Mouse (Mus musculus) MEL (cell line): ENCODE results near the gene AA467197. TPM values are rescaled to one million over a fixed set of nuclear protein-coding genes. Genes with fewer than 3 reads are reported as not detected.

ENCODE experiments used
- DNase-seq: peaks from one replicate; pipeline ENCODE4 v3.0.0; 2011; ENCODE audit warnings: low read depth, low spot score
- H3K27ac ChIP-seq: 2 replicates; pipeline ENCODE4 v1.5.1; 2012; ENCODE audit warnings: low read depth, mild to moderate bottlenecking, control low read depth, low read length, moderate library complexity; ENCODE audit not compliant: control insufficient read depth
- H3K27me3 ChIP-seq, 2 experiments: fragments of 150-350 bp in 1 of 2; sonication (generic) in 1 of 2; 2 replicates each; pipeline ENCODE4 v1.6.1; 2012; ENCODE audit warnings: low read length in 2 of 2, mild to moderate bottlenecking in 2 of 2, improper control_type of control experiment in 1 of 2, moderate library complexity in 1 of 2; ENCODE audit not compliant: insufficient read depth in 2 of 2, control insufficient read depth in 1 of 2
- H3K36me3 ChIP-seq, 2 experiments: 2 replicates each; pipeline ENCODE4 v1.6.1; 2012 to 2014; ENCODE audit warnings: low read length in 2 of 2, improper control_type of control experiment in 1 of 2, inconsistent platforms in 1 of 2, mild to moderate bottlenecking in 1 of 2; ENCODE audit not compliant: insufficient read depth in 2 of 2, control insufficient read depth in 1 of 2
- H3K4me1 ChIP-seq, 2 experiments: fragments of 150-350 bp in 1 of 2; sonication (generic) in 1 of 2; 2 replicates each; pipeline ENCODE4 v1.6.1; 2012; ENCODE audit warnings: low read length in 2 of 2, improper control_type of control experiment in 1 of 2, mild to moderate bottlenecking in 1 of 2; ENCODE audit not compliant: insufficient read depth in 2 of 2, control insufficient read depth in 1 of 2
- H3K4me3 ChIP-seq, 2 experiments: fragments of 150-350 bp in 1 of 2; sonication (generic) in 1 of 2; 2 replicates each; pipeline ENCODE4 v1.5.1; 2012; ENCODE audit warnings: low read depth in 2 of 2, low read length in 2 of 2, mild to moderate bottlenecking in 2 of 2, moderate library complexity in 2 of 2, control low read depth in 1 of 2, improper control_type of control experiment in 1 of 2; ENCODE audit not compliant: control insufficient read depth in 1 of 2, insufficient read depth in 1 of 2
- H3K79me2 ChIP-seq: 2 replicates; pipeline ENCODE4 v1.6.1; 2012; ENCODE audit warnings: mild to moderate bottlenecking, low read length, moderate library complexity; ENCODE audit not compliant: control insufficient read depth, poor library complexity, insufficient read depth
- H3K9ac ChIP-seq: 2 replicates; pipeline ENCODE4 v1.6.1; 2012; ENCODE audit warnings: low read depth, mild to moderate bottlenecking, control low read depth, low read length, moderate library complexity; ENCODE audit not compliant: control insufficient read depth, poor library complexity, severe bottlenecking
- H3K9me3 ChIP-seq: fragments of 150-350 bp; sonication (generic); replicated peaks from 2 replicates; pipeline ENCODE4 v1.6.1; 2012; ENCODE audit warnings: mild to moderate bottlenecking, low read length, improper control_type of control experiment, moderate library complexity; ENCODE audit not compliant: insufficient read depth
- BHLHE40 ChIP-seq: IDR thresholded peaks from 2 replicates; pipeline ENCODE4 v1.6.1; 2012; ENCODE audit warnings: low read depth, mild to moderate bottlenecking, inconsistent platforms, low read length, improper control_type of control experiment, borderline replicate concordance
- EP300 ChIP-seq, 2 experiments: IDR thresholded peaks; 2 replicates each; pipeline ENCODE4 v1.6.1; 2011; ENCODE audit warnings: improper control_type of control experiment in 2 of 2, low read length in 2 of 2, low read depth in 1 of 2, mild to moderate bottlenecking in 1 of 2
- GABPA ChIP-seq: IDR thresholded peaks from 2 replicates; pipeline ENCODE4 v1.6.1; 2012; ENCODE audit warnings: low read depth, mild to moderate bottlenecking, inconsistent platforms, low read length, improper control_type of control experiment, moderate library complexity
- GATA1 ChIP-seq: IDR thresholded peaks from 2 replicates; pipeline ENCODE4 v1.6.1; 2011; ENCODE audit warnings: low read depth, low read length, improper control_type of control experiment
- JUND ChIP-seq: IDR thresholded peaks from 2 replicates; pipeline ENCODE4 v1.6.1; 2011; ENCODE audit warnings: low read depth, mild to moderate bottlenecking, improper control_type of control experiment, low read length
- KAT2A ChIP-seq: conservative IDR thresholded peaks from 2 replicates; pipeline ENCODE4 v1.6.1; 2012; ENCODE audit warnings: low read depth, low read length, improper control_type of control experiment, inconsistent platforms
- MYB ChIP-seq: IDR thresholded peaks from 2 replicates; pipeline ENCODE4 v1.6.1; 2011; ENCODE audit warnings: mild to moderate bottlenecking, low read depth, low read length, improper control_type of control experiment
- NELFE ChIP-seq: IDR thresholded peaks from 2 replicates; pipeline ENCODE4 v1.6.1; 2011; ENCODE audit warnings: low read depth, low read length, improper control_type of control experiment
- POLR2A ChIP-seq, 2 experiments: IDR thresholded peaks; 2 replicates each; pipeline ENCODE4 v1.6.1; 2011 to 2012; ENCODE audit warnings: low read length in 2 of 2, mild to moderate bottlenecking in 2 of 2, control low read depth in 1 of 2, improper control_type of control experiment in 1 of 2, low read depth in 1 of 2, moderate library complexity in 1 of 2; ENCODE audit not compliant: control insufficient read depth in 1 of 2, insufficient read depth in 1 of 2, poor library complexity in 1 of 2
- POLR2AphosphoS5 ChIP-seq: IDR thresholded peaks from 2 replicates; pipeline ENCODE4 v1.6.1; 2012; ENCODE audit warnings: low read depth, borderline replicate concordance, mild to moderate bottlenecking, inconsistent platforms, low read length, moderate library complexity, mixed read lengths
- RCOR1 ChIP-seq: IDR thresholded peaks from 2 replicates; pipeline ENCODE4 v1.6.1; 2012; ENCODE audit warnings: low read depth, mild to moderate bottlenecking, inconsistent platforms, low read length, improper control_type of control experiment
- SMC3 ChIP-seq: IDR thresholded peaks from 2 replicates; pipeline ENCODE4 v1.6.1; 2011; ENCODE audit warnings: low read depth, low read length, improper control_type of control experiment
- TAL1 ChIP-seq: IDR thresholded peaks from 2 replicates; pipeline ENCODE4 v1.6.1; 2012; ENCODE audit warnings: mild to moderate bottlenecking, inconsistent platforms, low read length, moderate library complexity, mixed read lengths
- UBTF ChIP-seq: IDR thresholded peaks from 2 replicates; pipeline ENCODE4 v1.6.1; 2012; ENCODE audit warnings: low read depth, mild to moderate bottlenecking, inconsistent platforms, low read length, improper control_type of control experiment, moderate library complexity, borderline replicate concordance; ENCODE audit not compliant: insufficient read depth
- ZKSCAN1 ChIP-seq: IDR thresholded peaks from 2 replicates; pipeline ENCODE4 v1.6.1; 2012; ENCODE audit warnings: low read depth, mild to moderate bottlenecking, inconsistent platforms, low read length, improper control_type of control experiment, moderate library complexity
- ZNF384 ChIP-seq: IDR thresholded peaks from 2 replicates; pipeline ENCODE4 v1.6.1; 2012; ENCODE audit warnings: low read depth, mild to moderate bottlenecking, inconsistent platforms, low read length, improper control_type of control experiment
- polyA plus RNA-seq, 2 experiments: library from polyadenylated mRNA; stranded (reverse) in 1 of 2; unstranded in 1 of 2; fragments of >175 nt in 1 of 2; fragments of >200 nt in 1 of 2; gene quantifications; 2 replicates each; pipeline versions ENCODE4 v1.2.1 to v1.2.4; 2012; ENCODE audit warnings: low replicate concordance in 2 of 2, low read depth in 1 of 2; ENCODE audit not compliant: insufficient read length in 2 of 2, insufficient read depth in 1 of 2, missing spikeins in 1 of 2
- total RNA-seq: library from RNA; depleted of rRNA; stranded (reverse); fragments of 300-350 nt; gene quantifications from 2 replicates; pipeline ENCODE4 v1.2.3, GENCODE M21; 2012

The AA467197 gene
- total and polyA plus RNA-seq, 3 experiments = not detected

GRCm38 (mm10) chr2:122605829-122606228 is 31.0 kb upstream of the AA467197 start:
- H3K9ac ChIP-seq = no peak overlapping the region
- no peaks in the 10 kb centered on the region for H3K36me3 ChIP-seq
- no peak for DNase-seq
- H3K4me1 ChIP-seq = no peaks in the 10 kb centered on the region
- no peak overlapping the region for H3K27ac ChIP-seq
- H3K4me3 ChIP-seq = no peak overlapping the region
- H3K27me3 ChIP-seq = peaks cover 0 to 1% of the 10 kb centered on the region in 2 experiments; a peak in 3 of 4 replicates
- no peaks in the 10 kb centered on the region for H3K9me3 ChIP-seq
- H3K79me2 ChIP-seq = no peaks in the 10 kb centered on the region
- TF ChIP-seq JUND (no peak), UBTF (no peak), POLR2A (IDR thresholded peaks at IDR 0.05; ENCODE audit: control insufficient read depth in 1 of 2, insufficient read depth in 1 of 2, low read depth in 1 of 2, low read length in 2 of 2, poor library complexity in 1 of 2) (no peak), SMC3 (no peak), RCOR1 (no peak), EP300 (IDR thresholded peaks at IDR 0.05; ENCODE audit: low read depth in 1 of 2, low read length in 2 of 2) (no peak), KAT2A (no peak), NELFE (no peak), ZKSCAN1 (no peak), GABPA (no peak), TAL1 (no peak)

GRCm38 (mm10) chr2:122608820-122609219 is 28.0 kb upstream of the AA467197 start:
- Histone ChIP-seq H3K27me3 (no peaks in the 10 kb centered on the region; a peak in 2 of 4 replicates), H3K9me3 (no peaks in the 10 kb centered on the region), H3K4me3 (no peak overlapping the region), H3K27ac (no peak overlapping the region), H3K79me2 (no peaks in the 10 kb centered on the region), H3K4me1 (no peaks in the 10 kb centered on the region), H3K9ac (no peak overlapping the region), H3K36me3 (no peaks in the 10 kb centered on the region)
- TF ChIP-seq BHLHE40 = no peak
- no peak for TF ChIP-seq MYB
- TF ChIP-seq ZNF384 = no peak
- no peak for TF ChIP-seq GATA1
- TF ChIP-seq POLR2AphosphoS5 = no peak
- no peak for DNase-seq
